Mouse (Mus musculus): ENCODE data around the gene Anapc7. TPM values are rescaled to one million over a fixed set of nuclear protein-coding genes. Genes with fewer than 3 reads are reported as not detected.

The Anapc7 gene
- polyA plus RNA-seq, 2 experiments, result 27.6 to 49.8 TPM

DNA sequence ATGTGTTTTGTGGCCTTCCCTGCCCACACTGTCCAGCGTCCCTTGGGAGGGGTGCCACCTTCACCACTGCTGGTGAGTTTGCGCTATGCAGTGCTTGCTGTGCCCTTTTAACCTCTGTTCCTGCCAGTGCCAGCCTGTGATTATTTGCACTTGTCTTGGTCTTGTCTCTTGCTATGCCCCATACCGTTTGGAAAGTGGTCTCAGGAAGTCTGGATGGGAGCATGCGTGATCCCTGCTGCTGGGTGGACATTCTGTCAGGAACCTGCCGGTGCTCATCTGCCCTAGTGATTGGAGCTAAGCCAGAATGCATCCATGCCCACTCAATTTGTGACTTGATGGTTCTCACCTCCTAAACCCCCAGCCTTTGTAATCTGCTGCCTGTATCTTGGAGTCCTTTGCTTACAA, 29.4 kb downstream of the Anapc7 start:
- Histone ChIP-seq H3K9ac (ENCODE audit: low read depth, low read length, severe bottlenecking) (no peak overlapping the region), H3K4me2 (replicated peaks; ENCODE audit: low read depth, low read length, severe bottlenecking) (no peak overlapping the region), H3K27ac (replicated peaks; ENCODE audit: low read depth, low read length) (no peak overlapping the region), H3K36me3 (ENCODE audit: control insufficient read depth, insufficient read depth, low read length) (peaks cover 58% of the 10 kb centered on the region), H3K27me3 (ENCODE audit: control insufficient read depth, insufficient read depth, low read length) (no peaks in the 10 kb centered on the region), H3K4me1 (ENCODE audit: control insufficient read depth, insufficient read depth, low read length) (no peaks in the 10 kb centered on the region), H3K9me3 (ENCODE audit: control insufficient read depth, low read length) (no peaks in the 10 kb centered on the region), H3K4me3 (replicated peaks; ENCODE audit: low read length) (no peak overlapping the region)
- 70% methylated on average over 5 of the region's 5 CpGs for WGBS
- ATAC-seq (ENCODE audit: low FRiP score, low read depth) (no peak), DNase-seq (ENCODE audit: low spot score) (no peak)
- no peak for TF ChIP-seq POLR2A (IDR thresholded peaks at IDR 0.05; ENCODE audit: borderline replicate concordance, extremely low read depth, insufficient read depth, insufficient read length)

DNA sequence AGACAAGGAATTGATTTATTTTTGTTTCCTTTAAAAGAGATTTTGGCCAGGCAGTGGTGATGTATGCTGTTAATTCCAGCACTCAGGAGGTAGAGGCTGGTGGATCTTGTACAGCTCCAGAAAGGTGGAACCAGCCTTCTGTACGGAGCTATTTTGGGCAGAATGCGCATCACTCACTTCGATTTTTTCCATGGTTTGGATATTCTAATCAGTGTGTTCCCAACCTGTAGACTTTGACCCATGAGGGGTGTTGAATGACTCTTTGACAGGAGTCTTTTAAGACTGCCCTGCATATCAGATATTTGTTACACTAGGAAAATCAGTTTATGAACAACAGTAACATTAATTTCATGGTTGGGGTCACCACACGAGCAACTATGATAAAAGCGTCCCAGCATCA, 29.8 kb downstream of the Anapc7 start:
- Histone ChIP-seq H3K4me1 (ENCODE audit: control insufficient read depth, insufficient read depth, low read length) (no peaks in the 10 kb centered on the region), H3K9ac (ENCODE audit: low read depth, low read length, severe bottlenecking) (no peak overlapping the region), H3K27me3 (ENCODE audit: control insufficient read depth, insufficient read depth, low read length) (no peaks in the 10 kb centered on the region), H3K4me3 (replicated peaks; ENCODE audit: low read length) (no peak overlapping the region), H3K4me2 (replicated peaks; ENCODE audit: low read depth, low read length, severe bottlenecking) (no peak overlapping the region), H3K9me3 (ENCODE audit: control insufficient read depth, low read length) (no peaks in the 10 kb centered on the region), H3K27ac (replicated peaks; ENCODE audit: low read depth, low read length) (no peak overlapping the region), H3K36me3 (ENCODE audit: control insufficient read depth, insufficient read depth, low read length) (peaks cover 58% of the 10 kb centered on the region)
- DNase-seq (ENCODE audit: low spot score), result no peak
- no peak for TF ChIP-seq POLR2A (IDR thresholded peaks at IDR 0.05; ENCODE audit: borderline replicate concordance, extremely low read depth, insufficient read depth, insufficient read length)
- WGBS, result 87% methylated on average over 5 of the region's 5 CpGs
- no peak for ATAC-seq (ENCODE audit: low FRiP score, low read depth)

- Histone ChIP-seq H3K4me1 (ENCODE audit: control insufficient read depth, insufficient read depth, low read length) (no peaks in the 10 kb centered on the region), H3K4me3 (replicated peaks; ENCODE audit: low read length) (no peak overlapping the region), H3K27me3 (ENCODE audit: control insufficient read depth, insufficient read depth, low read length) (no peaks in the 10 kb centered on the region), H3K9me3 (ENCODE audit: control insufficient read depth, low read length) (no peaks in the 10 kb centered on the region), H3K27ac (replicated peaks; ENCODE audit: low read depth, low read length) (no peak overlapping the region), H3K4me2 (replicated peaks; ENCODE audit: low read depth, low read length, severe bottlenecking) (no peak overlapping the region), H3K36me3 (ENCODE audit: control insufficient read depth, insufficient read depth, low read length) (peaks cover 57% of the 10 kb centered on the region), H3K9ac (ENCODE audit: low read depth, low read length, severe bottlenecking) (no peak overlapping the region; the same call in 1 of the 2 replicates)
- TF ChIP-seq POLR2A (IDR thresholded peaks at IDR 0.05; ENCODE audit: borderline replicate concordance, extremely low read depth, insufficient read depth, insufficient read length), result no peak
- ATAC-seq (ENCODE audit: low FRiP score, low read depth), result no peak
- DNase-seq (ENCODE audit: low spot score), result no peak
- WGBS, result 78% methylated on average over 7 of the region's 7 CpGs
Measured at GRCm38 (mm10) chr5:122452194-122452593, 30.7 kb downstream of the Anapc7 start.

GRCm38 (mm10) chr5:122453188-122453587, 31.7 kb downstream of the Anapc7 start:
- Histone ChIP-seq H3K9me3 (ENCODE audit: control insufficient read depth, low read length) (no peaks in the 10 kb centered on the region), H3K4me2 (replicated peaks; ENCODE audit: low read depth, low read length, severe bottlenecking) (no peak overlapping the region), H3K4me1 (ENCODE audit: control insufficient read depth, insufficient read depth, low read length) (no peaks in the 10 kb centered on the region), H3K27me3 (ENCODE audit: control insufficient read depth, insufficient read depth, low read length) (no peaks in the 10 kb centered on the region), H3K36me3 (ENCODE audit: control insufficient read depth, insufficient read depth, low read length) (peaks cover 66% of the 10 kb centered on the region), H3K9ac (ENCODE audit: low read depth, low read length, severe bottlenecking) (no peak overlapping the region), H3K4me3 (replicated peaks; ENCODE audit: low read length) (no peak overlapping the region), H3K27ac (replicated peaks; ENCODE audit: low read depth, low read length) (no peak overlapping the region)
- DNase-seq (ENCODE audit: low spot score) (no peak), ATAC-seq (ENCODE audit: low FRiP score, low read depth) (no peak)
- no peak for TF ChIP-seq POLR2A (IDR thresholded peaks at IDR 0.05; ENCODE audit: borderline replicate concordance, extremely low read depth, insufficient read depth, insufficient read length)
- WGBS, result 81% methylated on average over 6 of the region's 6 CpGs

DNA sequence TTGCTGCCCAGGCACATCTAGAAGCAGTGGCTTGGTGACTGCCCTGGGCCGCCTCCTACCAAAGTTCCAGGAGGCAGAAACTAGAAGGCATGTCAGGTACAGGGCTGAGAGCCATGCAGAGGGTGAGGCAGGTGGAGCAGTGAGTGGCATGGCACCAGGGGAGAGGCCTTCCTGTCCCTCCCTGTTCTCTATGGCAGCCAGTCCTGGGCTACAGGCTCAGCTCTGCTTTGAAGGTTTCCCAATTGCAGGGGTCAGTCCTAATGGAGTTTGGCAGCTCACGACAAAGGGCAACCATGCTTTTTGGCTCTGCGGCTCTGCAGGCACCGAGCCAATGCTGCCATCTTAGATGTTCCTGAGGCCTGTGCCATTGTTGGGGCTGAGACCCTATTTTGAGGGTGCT, 32.9 kb downstream of the Anapc7 start:
- ATAC-seq (ENCODE audit: low FRiP score, low read depth), result no peak
- TF ChIP-seq POLR2A (IDR thresholded peaks at IDR 0.05; ENCODE audit: borderline replicate concordance, extremely low read depth, insufficient read depth, insufficient read length), result no peak
- no peaks in the 10 kb centered on the region for H3K9me3 ChIP-seq (ENCODE audit: control insufficient read depth, low read length)
- no peaks in the 10 kb centered on the region for H3K27me3 ChIP-seq (ENCODE audit: control insufficient read depth, insufficient read depth, low read length)
- peaks cover 79% of the 10 kb centered on the region for H3K36me3 ChIP-seq (ENCODE audit: control insufficient read depth, insufficient read depth, low read length)
- no peak overlapping the region for H3K9ac ChIP-seq (ENCODE audit: low read depth, low read length, severe bottlenecking)
- H3K27ac ChIP-seq (replicated peaks; ENCODE audit: low read depth, low read length), result no peak overlapping the region
- H3K4me3 ChIP-seq (replicated peaks; ENCODE audit: low read length), result no peak overlapping the region
- 90% methylated on average over 4 of the region's 4 CpGs for WGBS
- no peaks in the 10 kb centered on the region for H3K4me1 ChIP-seq (ENCODE audit: control insufficient read depth, insufficient read depth, low read length)
- DNase-seq (ENCODE audit: low spot score), result no peak
- no peak overlapping the region for H3K4me2 ChIP-seq (replicated peaks; ENCODE audit: low read depth, low read length, severe bottlenecking)

DNA sequence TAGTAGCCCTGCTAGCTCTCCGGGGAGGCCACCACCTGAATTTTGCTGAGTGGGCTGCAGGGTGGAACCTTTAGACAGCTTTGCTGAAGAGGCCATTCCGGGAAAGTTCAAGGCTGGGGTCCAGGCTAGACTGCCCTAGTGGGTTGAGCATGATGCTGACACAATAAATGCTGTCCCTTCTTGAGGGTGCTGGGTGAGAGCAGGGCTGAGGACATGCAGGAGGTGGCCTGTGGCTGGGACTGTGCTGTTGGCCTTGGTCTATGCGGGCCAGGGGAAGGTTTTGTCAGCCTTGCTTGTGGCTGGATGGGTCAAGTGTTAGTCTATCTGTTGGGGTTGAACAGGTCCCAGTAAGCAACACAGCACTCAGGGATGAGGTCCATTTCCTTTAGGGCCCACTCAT, 33.4 kb downstream of the Anapc7 start:
- H3K36me3 ChIP-seq (ENCODE audit: control insufficient read depth, insufficient read depth, low read length), result peaks cover 83% of the 10 kb centered on the region
- ATAC-seq (ENCODE audit: low FRiP score, low read depth), result no peak
- TF ChIP-seq POLR2A (IDR thresholded peaks at IDR 0.05; ENCODE audit: borderline replicate concordance, extremely low read depth, insufficient read depth, insufficient read length), result no peak

More for the DNA sequence above, 33.4 kb downstream of the Anapc7 start:
- Histone ChIP-seq H3K9me3 (ENCODE audit: control insufficient read depth, low read length) (no peaks in the 10 kb centered on the region), H3K4me3 (replicated peaks; ENCODE audit: low read length) (no peak overlapping the region), H3K27ac (replicated peaks; ENCODE audit: low read depth, low read length) (no peak overlapping the region), H3K27me3 (ENCODE audit: control insufficient read depth, insufficient read depth, low read length) (no peaks in the 10 kb centered on the region), H3K9ac (ENCODE audit: low read depth, low read length, severe bottlenecking) (no peak overlapping the region), H3K4me1 (ENCODE audit: control insufficient read depth, insufficient read depth, low read length) (no peaks in the 10 kb centered on the region), H3K4me2 (replicated peaks; ENCODE audit: low read depth, low read length, severe bottlenecking) (no peak overlapping the region)
- 91% methylated on average over 3 of the region's 3 CpGs for WGBS
- no peak for DNase-seq (ENCODE audit: low spot score)
